8 mouse cellular contexts compared by ENCODE assay signal in genomic region chr1:193272916-193273601, GRCm38 (mm10). TPM values are rescaled to one million over a fixed set of nuclear protein-coding genes. Genes with fewer than 3 reads are reported as not detected.
DNase-seq lines count a peak whose midpoint lies in the region; ATAC-seq lines count a peak whose summit lies in the region.

Gene G0s2 (minus strand): TSS chr1:193273217.

- H3K9me3 ChIP-seq in hindbrain, embryonic 16.5 days (ENCODE audit: control insufficient read depth, low read length) = no peaks in the 10 kb centered on the region

- H3K27me3 ChIP-seq in hindbrain, embryonic 16.5 days (replicated peaks; ENCODE audit: control insufficient read depth, insufficient read depth, low read length) = no peaks in the 10 kb centered on the region; the same call in 1 of the 2 replicates

- 1% methylated on average over 13 of the region's 23 CpGs for WGBS in hindbrain, embryonic 16.5 days

- H3K4me1 ChIP-seq in hindbrain, embryonic 16.5 days (ENCODE audit: control insufficient read depth, insufficient read depth, low read depth, low read length) = peaks cover 9% of the 10 kb centered on the region

- peak within 1 kb of the TSS; percentile 64 for H3K9ac ChIP-seq in hindbrain, embryonic 16.5 days (ENCODE audit: low read depth, low read length)

- no peaks in the 10 kb centered on the region for H3K36me3 ChIP-seq in hindbrain, embryonic 16.5 days (ENCODE audit: control insufficient read depth, insufficient read depth, low read length)

- H3K4me3 ChIP-seq in hindbrain, embryonic 16.5 days (ENCODE audit: low read length) = peak within 1 kb of the TSS; percentile 38

- peak; percentile 59 for ATAC-seq in activated CD4-positive, CD25-positive, alpha-beta regulatory T cell, adult 4 months
- peak; percentile 83 for ATAC-seq in hindbrain, embryonic 16.5 days

- H3K4me2 ChIP-seq in hindbrain, embryonic 16.5 days (ENCODE audit: low read length) = peak within 1 kb of the TSS; percentile 57

- H3K27ac ChIP-seq in hindbrain, embryonic 16.5 days (ENCODE audit: low read depth, low read length) = peak within 1 kb of the TSS; percentile 68

- DNase-seq in embryo, embryonic 10 days (ENCODE audit: low spot score) = peak; percentile 82
- DNase-seq in gastrocnemius, postnatal 10 days = peak; percentile 73
- DNase-seq in layer of hippocampus, postnatal 36 days = peak; percentile 56 to 69
- peak; percentile 78 for DNase-seq in lung, postnatal 14 days
- peak; percentile 48 for DNase-seq in retina, embryonic 14.5 days (ENCODE audit: low spot score)
- peak; percentile 77 for DNase-seq in urinary bladder, postnatal 14 days (ENCODE audit: low spot score)

RNA-seq across cellular contexts. Expression of gene G0s2, which starts in this region (rescaled TPM):
- polyA plus RNA-seq in activated CD4-positive, CD25-positive, alpha-beta regulatory T cell, adult 4 months (2017; shearing (Covaris generic)) = under 1 TPM; 0.61 to 0.78 TPM
- total RNA-seq in gastrocnemius, postnatal 10 days (2021) = 10 to 100 TPM; 24.8 to 30.4 TPM
- 8.9 and 10.5 TPM in 2 replicates for polyA plus RNA-seq in hindbrain, embryonic 16.5 days (2015; fragmentation: Nextera tagmentation; extraction: Ambion mirVana)
- 10 to 100 TPM in 1 of 2 experiments, 1 to 10 TPM in 1; 6.7 to 10.2 TPM for total RNA-seq in layer of hippocampus, postnatal 36 days (2021)

Comparison
In these comparisons a context has a peak if more than half of its experiments do, and no peak if none do; other contexts are left out.
1. Peak in every context shown above with its lines: DNase-seq, ATAC-seq, H3K4me3 ChIP-seq and H3K27ac ChIP-seq.
2. Peak in ATAC-seq in activated CD4-positive, CD25-positive, alpha-beta regulatory T cell, adult 4 months; RNA of the gene not detected or under 1 TPM.